Mouse (Mus musculus) 416B (cell line): ENCODE results near the gene Scn1a.

ENCODE experiments used
- DNase-seq: peaks from one replicate; pipeline ENCODE4 v3.0.0; 2011; ENCODE audit warnings: low read depth

Scn1a gene

DNA sequence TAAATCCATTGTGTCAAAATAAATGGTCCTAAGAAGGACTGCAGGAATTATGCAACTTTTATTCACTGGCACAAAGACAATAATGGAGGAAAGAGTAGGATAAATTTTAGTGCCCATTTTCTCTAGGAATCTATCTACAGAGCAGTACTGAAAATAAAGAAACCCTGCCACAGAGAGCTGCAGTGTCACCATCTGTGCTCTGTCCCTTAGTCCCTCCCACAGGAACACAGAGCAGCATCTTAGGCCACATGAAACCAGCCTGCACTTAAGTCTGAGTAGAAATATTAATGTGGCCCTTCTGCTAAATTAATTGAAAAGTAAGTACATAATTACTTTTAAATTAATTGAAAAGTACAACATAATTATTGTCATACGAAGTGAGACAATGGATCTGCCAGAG is 196.6 kb downstream of the Scn1a start:
- DNase-seq = no peak

DNA sequence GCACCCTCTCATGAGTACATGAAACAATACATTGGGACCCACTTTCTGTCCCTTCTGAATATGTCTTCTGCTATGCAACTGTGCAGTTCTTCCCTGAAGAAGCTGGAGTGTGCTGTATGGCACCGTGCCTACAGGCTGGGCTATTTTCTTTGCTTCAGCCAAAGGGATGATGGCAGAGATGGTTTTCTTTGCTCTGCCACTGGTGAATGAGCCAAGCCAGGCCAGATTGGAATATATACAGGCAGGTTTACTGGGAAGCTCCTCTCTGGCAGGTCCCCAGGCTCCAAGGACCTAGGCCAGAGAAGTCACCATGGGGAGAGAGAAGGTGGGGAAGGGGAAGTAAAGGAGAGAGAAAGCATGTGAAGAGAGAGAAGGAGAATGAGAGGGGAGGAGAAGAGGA is 200.3 kb downstream of the Scn1a start:
- DNase-seq = no peak

- DNase-seq = no peak
Measured at GRCm38 (mm10) chr2:66238886-66239285, 201.8 kb downstream of the Scn1a start.

GRCm38 (mm10) chr2:66220954-66221353 is 219.7 kb downstream of the Scn1a start:
- DNase-seq = no peak
